Comparison of ENCODE assay signal across 22 mouse cellular contexts in the genomic region with DNA sequence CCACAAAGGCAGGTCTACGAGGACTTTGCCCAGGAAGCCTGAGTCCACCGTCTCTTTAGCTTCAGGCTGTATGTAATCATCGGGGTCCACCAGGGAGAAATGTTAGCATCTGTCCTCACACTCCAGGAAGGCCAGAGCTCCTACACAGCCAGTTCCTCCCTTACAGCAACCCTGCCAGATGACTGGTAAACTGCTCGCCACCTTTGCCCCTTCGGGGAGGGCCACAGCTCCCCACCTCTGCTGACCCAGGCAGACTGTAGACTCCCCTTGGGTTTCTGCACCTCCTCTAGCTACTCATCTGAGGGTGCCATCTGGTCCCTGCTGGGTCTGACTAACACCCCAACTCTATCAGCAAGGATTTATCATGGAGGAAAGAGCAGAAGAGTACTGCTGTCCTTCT. TPM values are rescaled to one million over a fixed set of nuclear protein-coding genes. Genes with fewer than 3 reads are reported as not detected.
DNase-seq lines count a peak whose midpoint lies in the region; ATAC-seq and TF ChIP-seq lines count a peak whose summit lies in the region.
"Had no signal": no experiment of that assay in that cellular context is flagged by ENCODE, and none has a peak within 500 bp of the region (broad histone marks: within the 10 kb centered on the region; RNA-seq: fewer than 3 reads in every experiment).

No protein-coding gene starts in this region.

- H3K4me3 ChIP-seq in hindbrain, embryonic 10.5 days: no peak overlapping the region
- H3K4me3 ChIP-seq in hindbrain, embryonic 13.5 days: no peak overlapping the region
- H3K4me3 ChIP-seq in kidney, adult 2 months (ENCODE audit: insufficient read depth, low read depth, low read length): no peak overlapping the region
- no peak overlapping the region for H3K4me3 ChIP-seq in liver, embryonic 16.5 days (ENCODE audit: low read depth, low read length)
- H3K4me3 ChIP-seq: embryonic facial prominence, embryonic 12.5 days; heart, embryonic 13.5 days; limb, embryonic 12.5 days had no signal

- H3K27me3 ChIP-seq in hindbrain, embryonic 10.5 days (ENCODE audit: insufficient read depth, poor library complexity, severe bottlenecking): peaks cover 3% of the 10 kb centered on the region; the same call in 1 of the 2 replicates
- no peaks in the 10 kb centered on the region for H3K27me3 ChIP-seq in hindbrain, embryonic 13.5 days
- no peaks in the 10 kb centered on the region for H3K27me3 ChIP-seq in kidney, adult 2 months (replicated peaks; ENCODE audit: control insufficient read depth, insufficient read depth, low read length)
- H3K27me3 ChIP-seq in liver, embryonic 16.5 days (ENCODE audit: control insufficient read depth, insufficient read depth, low read depth, low read length): no peaks in the 10 kb centered on the region
- H3K27me3 ChIP-seq: embryonic facial prominence, embryonic 12.5 days; heart, embryonic 13.5 days; limb, embryonic 12.5 days had no signal

- ATAC-seq in hindbrain, embryonic 13.5 days (ENCODE audit: low FRiP score): no peak
- ATAC-seq in liver, embryonic 16.5 days (ENCODE audit: low read depth): peak; percentile 23; the same call in 1 of the 2 replicates
- ATAC-seq: forebrain, postnatal 0 days had no signal

- H3K9me3 ChIP-seq in hindbrain, embryonic 10.5 days: no peaks in the 10 kb centered on the region
- H3K9me3 ChIP-seq in hindbrain, embryonic 13.5 days: no peaks in the 10 kb centered on the region
- no peaks in the 10 kb centered on the region for H3K9me3 ChIP-seq in liver, embryonic 16.5 days (replicated peaks; ENCODE audit: control insufficient read depth, low read length)
- H3K9me3 ChIP-seq: embryonic facial prominence, embryonic 12.5 days; heart, embryonic 13.5 days; limb, embryonic 12.5 days had no signal

- 80% methylated on average over 5 of the region's 5 CpGs for WGBS in hindbrain, embryonic 10.5 days
- 80% methylated on average over 5 of the region's 5 CpGs for WGBS in hindbrain, embryonic 13.5 days
- 56% methylated on average over 5 of the region's 5 CpGs for WGBS in kidney, adult 2 months
- 64% methylated on average over 5 of the region's 5 CpGs for WGBS in liver, embryonic 16.5 days (ENCODE audit: insufficient replicate concordance)

- no peak for DNase-seq in hindbrain, embryonic 10.5 days (ENCODE audit: low spot score)
- peak; percentile 86 for DNase-seq in kidney, adult 2 months
- no peak for DNase-seq in kidney, postnatal 4 days
- peak; percentile 58 to 84 for DNase-seq in kidney, postnatal 25 days
- no peak for DNase-seq in thymus, postnatal 0 days (ENCODE audit: low spot score)
- no peak for DNase-seq in thymus, postnatal 10 days (ENCODE audit: low spot score in 2 of 2)
- DNase-seq: adrenal gland, postnatal 10 days; cerebellum, adult 2 months; cerebellum, postnatal 25 days; forebrain, postnatal 0 days; gastrocnemius, postnatal 14 days; heart, adult 18-20 months; heart, postnatal 14 days; lung, adult 2 months; lung, postnatal 14 days; right cerebral cortex, postnatal 4 days; thymus, postnatal 36 days had no signal

- H3K4me1 ChIP-seq in hindbrain, embryonic 10.5 days (replicated peaks): peaks cover 57% of the 10 kb centered on the region
- H3K4me1 ChIP-seq in hindbrain, embryonic 13.5 days (replicated peaks): peaks cover 4% of the 10 kb centered on the region
- H3K4me1 ChIP-seq in kidney, adult 2 months (ENCODE audit: control insufficient read depth, insufficient read depth, low read length): peaks cover 42% of the 10 kb centered on the region
- peaks cover 4% of the 10 kb centered on the region for H3K4me1 ChIP-seq in liver, embryonic 16.5 days (ENCODE audit: control insufficient read depth, low read depth, low read length)

- no peak overlapping the region for H3K9ac ChIP-seq in hindbrain, embryonic 13.5 days
- H3K9ac ChIP-seq in liver, embryonic 16.5 days (ENCODE audit: low read depth, low read length): no peak overlapping the region
- H3K9ac ChIP-seq: embryonic facial prominence, embryonic 12.5 days; forebrain, postnatal 0 days; heart, embryonic 13.5 days; limb, embryonic 12.5 days had no signal

- TF ChIP-seq POLR2A in kidney, adult 2 months (IDR thresholded peaks at IDR 0.05; ENCODE audit: low read depth, low read length): no peak

- 0 out of 2 replicates have a peak overlapping the region, but pooled peaks have one; percentile 3 for H3K27ac ChIP-seq in hindbrain, embryonic 10.5 days
- H3K27ac ChIP-seq in hindbrain, embryonic 13.5 days: no peak overlapping the region
- peak overlapping the region; percentile 41; the same call in 1 of the 2 replicates for H3K27ac ChIP-seq in kidney, adult 2 months (ENCODE audit: insufficient read depth, low read depth, low read length)
- peak overlapping the region; percentile 54; the same call in 1 of the 2 replicates for H3K27ac ChIP-seq in liver, embryonic 16.5 days (ENCODE audit: low read length)
- H3K27ac ChIP-seq: embryonic facial prominence, embryonic 12.5 days; heart, embryonic 13.5 days; limb, embryonic 12.5 days had no signal

- 0 out of 2 replicates have a peak, but pooled peaks cover 3% of the 10 kb centered on the region for H3K36me3 ChIP-seq in hindbrain, embryonic 10.5 days
- peaks cover 29% of the 10 kb centered on the region for H3K36me3 ChIP-seq in hindbrain, embryonic 13.5 days
- H3K36me3 ChIP-seq in kidney, adult 2 months (ENCODE audit: control insufficient read depth, insufficient read depth, low read length): no peaks in the 10 kb centered on the region
- peaks cover 10% of the 10 kb centered on the region for H3K36me3 ChIP-seq in liver, embryonic 16.5 days (ENCODE audit: control insufficient read depth, insufficient read depth)

- no peak for TF ChIP-seq CTCF in kidney, adult 2 months (conservative IDR thresholded peaks at IDR 0.05; ENCODE audit: insufficient read depth, insufficient read length, low read depth, low read length)

- no peak overlapping the region for H3K4me2 ChIP-seq in hindbrain, embryonic 13.5 days
- no peak overlapping the region for H3K4me2 ChIP-seq in liver, embryonic 16.5 days (ENCODE audit: low read depth, low read length)
- H3K4me2 ChIP-seq: embryonic facial prominence, embryonic 12.5 days; heart, embryonic 13.5 days; limb, embryonic 12.5 days had no signal

RNA-seq across cellular contexts. Expression of a gene that starts 42.1 kb away (rescaled TPM):
- polyA plus RNA-seq in hindbrain, embryonic 10.5 days (2016; fragmentation: Nextera tagmentation; extraction: Ambion mirVana): 6.3 and 7.1 TPM in 2 replicates
- polyA plus RNA-seq in hindbrain, embryonic 13.5 days (2015; fragmentation: Nextera tagmentation; extraction: Ambion mirVana): 5.9 and 6.1 TPM in 2 replicates
- 12.6 and 15.1 TPM in 2 replicates for polyA plus RNA-seq in kidney, adult 2 months (2012; rRNA removed)
- 4.7 and 5.2 TPM in 2 replicates for polyA plus RNA-seq in liver, embryonic 16.5 days (2015; fragmentation: Nextera tagmentation; extraction: Ambion mirVana)
- polyA plus RNA-seq in thymus, postnatal 0 days (2015; fragmentation: Nextera tagmentation; extraction: Ambion mirVana): 2.4 and 3.6 TPM in 2 replicates

Comparison
In these comparisons a context has a peak if more than half of its experiments do, and no peak if none do; other contexts are left out.
1. DNase-seq: peak in kidney, adult 2 months (single experiment) and kidney, postnatal 25 days (2 of 2); none in hindbrain, embryonic 10.5 days (single experiment), kidney, postnatal 4 days (0 of 2), thymus, postnatal 0 days (single experiment) and thymus, postnatal 10 days (0 of 2).